Mouse (Mus musculus): ENCODE data around the gene Mid1. TPM values are rescaled to one million over a fixed set of nuclear protein-coding genes. Genes with fewer than 3 reads are reported as not detected.
"Not testable (repeated sequence)": the region's sequence is repeated elsewhere in the genome, so short reads cannot be mapped to it uniquely, and the experiment has no call there.

The Mid1 gene
- total RNA-seq, 2 experiments from 2014 or later: 21.7 to 22.5 TPM

DNA sequence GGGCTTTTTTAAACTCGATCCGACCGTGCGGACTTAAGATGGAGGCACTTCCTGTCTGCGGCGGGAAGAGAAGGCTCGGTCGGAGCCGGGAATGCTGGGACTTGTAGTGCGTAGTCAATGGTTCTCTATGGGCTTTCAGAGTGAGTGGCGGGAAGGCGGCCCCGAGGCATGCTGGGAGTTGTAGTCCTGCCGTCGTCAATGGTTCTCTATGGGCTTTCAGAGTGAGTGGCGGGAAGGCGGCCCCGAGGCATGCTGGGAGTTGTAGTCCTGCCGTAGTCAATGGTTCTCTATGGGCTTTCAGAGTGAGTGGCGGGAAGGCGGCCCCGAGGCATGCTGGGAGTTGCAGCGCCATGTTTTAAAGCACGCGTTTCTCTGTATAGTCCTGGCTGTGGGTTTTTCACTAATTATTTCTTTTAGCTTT, 324.8 kb downstream of the Mid1 start:
- DNase-seq (ENCODE audit: low spot score in 2 of 2): peak; percentile 100

GRCm38 (mm10) chrX:170010581-170011528, 325.9 kb downstream of the Mid1 start:
- peak; percentile 81 to 98 for DNase-seq (ENCODE audit: low spot score in 2 of 2)

- not testable (repeated sequence) for DNase-seq (ENCODE audit: low spot score in 2 of 2)
These were observed 326.5 kb downstream of the Mid1 start for GRCm38 (mm10) chrX:170011529-170011879.

- DNase-seq (ENCODE audit: low spot score in 2 of 2): not testable (repeated sequence)
These were observed 328.4 kb downstream of the Mid1 start for GRCm38 (mm10) chrX:170013421-170013820.

DNA sequence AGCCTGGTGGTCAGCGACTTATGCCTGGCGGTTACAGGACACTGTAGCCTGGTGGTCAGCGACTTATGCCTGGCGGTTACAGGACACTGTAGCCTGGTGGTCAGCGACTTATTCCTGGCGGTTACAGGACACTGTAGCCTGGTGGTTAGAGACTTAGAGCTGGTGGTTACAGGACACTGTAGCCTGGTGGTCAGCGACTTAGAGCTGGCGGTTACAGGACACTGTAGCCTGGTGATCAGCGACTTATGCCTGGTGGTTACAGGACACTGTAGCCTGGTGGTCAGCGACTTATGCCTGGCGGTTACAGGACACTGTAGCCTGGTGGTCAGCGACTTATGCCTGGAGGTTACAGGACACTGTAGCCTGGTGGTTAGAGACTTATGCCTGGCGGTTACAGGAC, 329.0 kb downstream of the Mid1 start:
- not testable (repeated sequence) for DNase-seq (ENCODE audit: low spot score in 2 of 2)

GRCm38 (mm10) chrX:170015883-170016282, 330.9 kb downstream of the Mid1 start:
- not testable (repeated sequence) for DNase-seq (ENCODE audit: low spot score in 2 of 2)

DNA sequence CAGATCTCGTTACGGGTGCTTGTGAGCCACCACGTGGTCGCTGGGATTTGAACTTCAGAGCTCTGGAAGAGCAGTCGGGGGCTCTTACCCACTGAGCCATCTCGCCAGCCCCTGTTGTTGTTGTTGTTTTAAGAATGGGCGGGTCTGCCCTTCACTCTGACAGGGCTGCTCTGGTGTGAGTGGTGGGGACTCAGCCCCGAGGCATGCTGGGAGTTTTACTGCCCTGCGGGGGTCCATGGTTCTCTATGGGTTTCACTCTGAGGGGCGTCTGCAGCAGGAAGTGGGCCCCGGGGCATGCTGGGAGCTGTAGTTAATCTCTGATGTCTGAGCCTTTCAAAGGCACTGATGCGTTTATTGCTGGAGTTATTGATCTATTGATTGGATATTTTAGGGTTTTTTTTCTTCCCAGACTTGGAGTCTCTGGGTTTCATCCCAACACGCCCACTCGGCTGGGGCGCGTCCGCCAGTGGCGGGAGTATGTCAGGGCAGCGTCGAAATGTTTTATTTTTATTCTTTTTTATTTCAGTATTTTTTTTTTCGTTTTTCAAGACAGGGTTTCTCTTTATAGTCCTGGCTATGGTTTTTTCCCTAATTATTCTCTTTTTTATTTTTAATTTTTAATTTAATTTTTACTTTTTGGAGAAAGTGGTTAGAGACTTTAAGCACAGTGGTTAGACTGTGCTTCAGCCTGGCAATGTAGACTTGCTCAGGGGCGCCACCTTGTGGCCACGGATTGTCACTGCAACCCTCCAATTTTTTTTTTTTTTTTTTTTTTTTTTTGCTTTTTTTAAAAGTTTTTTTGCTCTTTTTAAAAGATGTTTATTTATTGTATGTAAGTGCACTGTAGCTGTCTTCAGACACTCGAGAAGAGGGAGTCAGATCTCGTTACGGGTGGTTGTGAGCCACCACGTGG, 332.6 kb downstream of the Mid1 start:
- DNase-seq (ENCODE audit: low spot score in 2 of 2): peak; percentile 88 to 89

- peak; percentile 78 to 92 for DNase-seq (ENCODE audit: low spot score in 2 of 2)
These were observed 333.7 kb downstream of the Mid1 start for GRCm38 (mm10) chrX:170018571-170019218.

GRCm38 (mm10) chrX:170019219-170019953, 334.4 kb downstream of the Mid1 start:
- DNase-seq (ENCODE audit: low spot score in 2 of 2): peak; percentile 77 to 90

GRCm38 (mm10) chrX:170019954-170020689, 335.1 kb downstream of the Mid1 start:
- peak; percentile 95 to 100 for DNase-seq (ENCODE audit: low spot score in 2 of 2)

GRCm38 (mm10) chrX:170020690-170021050, 335.7 kb downstream of the Mid1 start:
- DNase-seq (ENCODE audit: low spot score in 2 of 2): peak; percentile 73 to 82

DNA sequence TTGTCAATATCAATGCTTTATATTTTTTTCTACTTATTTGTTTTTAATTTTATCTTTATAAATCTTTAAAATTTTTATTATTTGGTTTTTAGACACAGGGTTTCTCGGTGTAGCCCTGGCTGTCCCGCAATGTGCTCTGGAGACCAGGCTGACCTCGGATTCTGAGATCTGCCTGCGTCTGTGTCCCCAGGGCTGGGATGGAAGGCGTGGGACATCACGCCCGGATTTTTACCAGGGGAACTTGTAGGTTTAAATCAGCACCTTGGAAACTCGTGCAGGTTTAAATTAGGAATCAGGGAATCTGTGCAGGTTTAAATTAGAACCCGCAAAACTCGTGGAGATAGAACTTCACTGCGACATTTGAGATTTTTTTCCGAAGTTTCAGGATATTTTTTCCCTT, 336.2 kb downstream of the Mid1 start:
- DNase-seq (ENCODE audit: low spot score in 2 of 2): peak in 1 of 2 experiments; percentile 56

GRCm38 (mm10) chrX:170021750-170022461, 336.9 kb downstream of the Mid1 start:
- peak in 1 of 2 experiments; percentile 66 for DNase-seq (ENCODE audit: low spot score in 2 of 2)

Other genes starting within 250 kb of the Mid1 start
- not detected for gene 4933400A11Rik, start 94.4 kb downstream of the Mid1 start, total RNA-seq (2021)